Mouse (Mus musculus) small intestine, adult 2 months (tissue): Measurements from ENCODE around the gene Dennd1c.

Source experiments
- CTCF ChIP-seq: fragments of 200-500 bp; IDR thresholded peaks from 2 replicates; pipeline ENCODE4 v1.5.1; 2012; ENCODE audit warnings: low read depth, mild to moderate bottlenecking, control low read depth, inconsistent platforms, low read length, moderate library complexity, mixed read lengths; ENCODE audit not compliant: insufficient replicate concordance, insufficient read length; ENCODE audit errors: extremely low read depth
- POLR2A ChIP-seq: fragments of 200-500 bp; IDR thresholded peaks from 2 replicates; pipeline ENCODE4 v1.6.1; 2012; ENCODE audit warnings: low read depth, mild to moderate bottlenecking, control low read depth, inconsistent platforms, low read length, moderate library complexity

DNA sequence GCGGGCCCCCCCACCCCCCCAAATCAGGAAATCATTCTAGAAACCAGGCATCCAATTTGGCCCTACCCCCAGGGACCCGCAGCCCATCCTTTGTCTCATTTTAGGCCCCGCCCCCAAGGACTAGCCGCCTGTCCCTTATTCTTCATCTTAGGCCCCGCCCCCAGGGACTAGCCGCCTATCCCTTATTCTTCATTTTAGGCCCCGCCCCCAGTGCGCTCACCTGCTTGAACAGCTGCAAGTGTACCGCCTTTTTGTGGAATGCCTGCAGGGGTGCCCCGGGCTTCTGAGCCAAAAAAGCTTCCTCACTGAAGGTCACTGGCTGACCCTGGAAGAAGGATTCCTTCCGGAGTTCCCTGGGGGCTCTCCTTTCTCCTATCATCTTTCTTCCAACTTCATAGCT is 7.6 kb downstream of the Dennd1c start:
- TF ChIP-seq POLR2A (no peak), CTCF (no peak)
